In genomic region chr11:64125471-64125870, GRCm38 (mm10) we compare ENCODE assay signal across 13 mouse cellular contexts. TPM values are rescaled to one million over a fixed set of nuclear protein-coding genes. Genes with fewer than 3 reads are reported as not detected.
A peak's percentile ranks its signal among the peaks of the same experiment; 100 is the strongest.
DNase-seq lines count a peak whose midpoint lies in the region.
"Had no signal": no experiment of that assay in that cellular context is flagged by ENCODE, and none has a peak within 500 bp of the region (broad histone marks: within the 10 kb centered on the region; RNA-seq: fewer than 3 reads in every experiment).

No protein-coding gene starts in this region.

- DNase-seq in adrenal gland, adult 2 months = peak; percentile 42
- DNase-seq in adrenal gland, postnatal 25 days = no peak
- DNase-seq in adrenal gland, adult 8-10 months = peak; percentile 4
- DNase-seq in adrenal gland, postnatal 10 days = peak; percentile 22
- DNase-seq in adrenal gland, postnatal 36 days = peak; percentile 20 to 28
- DNase-seq in frontal cortex, postnatal 14 days (ENCODE audit: low spot score in 2 of 2) = no peak
- DNase-seq in urinary bladder, postnatal 14 days (ENCODE audit: low spot score) = no peak
- DNase-seq: cerebellum, adult 11 months; cerebellum, adult 18-20 months; cerebellum, adult 8-10 months; cerebellum, postnatal 10 days; cerebellum, postnatal 25 days; forebrain, postnatal 0 days had no signal

RNA-seq across cellular contexts. Expression of gene Cox10, which starts 46.2 kb away (rescaled TPM):
- total RNA-seq in adrenal gland, adult 2 months (2021) = 10 to 100 TPM; 26.3 to 28.1 TPM
- polyA plus RNA-seq in adrenal gland, adult 2 months (2012; rRNA removed) = 19.6 and 21.2 TPM in 2 replicates
- total RNA-seq in adrenal gland, postnatal 25 days (2021) = 20.4 and 20.8 TPM in 2 replicates
- 10 to 100 TPM; 17.0 to 20.5 (median 19.6) TPM for total RNA-seq in adrenal gland, adult 8-10 months (2022)
- total RNA-seq in adrenal gland, postnatal 10 days (2021) = 10 to 100 TPM; 32.2 to 38.3 TPM
- 10 to 100 TPM; 16.8 to 20.4 TPM for total RNA-seq in adrenal gland, postnatal 36 days (2021)

Comparison
In these comparisons a context has a peak if more than half of its experiments do, and no peak if none do; other contexts are left out.
1. DNase-seq: peak in adrenal gland, adult 2 months (single experiment), adrenal gland, adult 8-10 months (single experiment), adrenal gland, postnatal 10 days (single experiment) and adrenal gland, postnatal 36 days (2 of 2); none in adrenal gland, postnatal 25 days (single experiment), frontal cortex, postnatal 14 days (0 of 2) and urinary bladder, postnatal 14 days (single experiment).